Mouse (Mus musculus) heart, embryonic 12.5 days (tissue): Measurements from ENCODE around the gene Mest. TPM values are rescaled to one million over a fixed set of nuclear protein-coding genes. Genes with fewer than 3 reads are reported as not detected.
A peak's percentile ranks its signal among the peaks of the same experiment; 100 is the strongest.

Source experiments
- ATAC-seq: fragments of 200-750 bp; cut with Nextera tagmentation; 2 replicates; pipeline ENCODE4 v1.8.0; 2017; ENCODE audit warnings: moderate TSS enrichment, moderate library complexity; ENCODE audit not compliant: insufficient number of reproducible peaks, low FRiP score
- H3K27ac ChIP-seq: fragments of 300-500 bp; sonication (generic); 2 replicates; pipeline ENCODE4 v1.5.1; 2016; ENCODE audit warnings: mild to moderate bottlenecking, moderate library complexity; ENCODE audit not compliant: poor library complexity, severe bottlenecking
- H3K27me3 ChIP-seq: fragments of 300-500 bp; sonication (generic); replicated peaks from 2 replicates; pipeline ENCODE4 v1.6.1; 2016; ENCODE audit warnings: mild to moderate bottlenecking, moderate library complexity
- H3K36me3 ChIP-seq: fragments of 300-500 bp; sonication (generic); 2 replicates; pipeline ENCODE4 v1.6.1; 2016; ENCODE audit warnings: mild to moderate bottlenecking, moderate library complexity
- H3K4me1 ChIP-seq: fragments of 300-500 bp; sonication (generic); replicated peaks from 2 replicates; pipeline ENCODE4 v1.6.1; 2016; ENCODE audit warnings: mild to moderate bottlenecking
- H3K4me2 ChIP-seq: fragments of 300-500 bp; sonication (generic); 2 replicates; pipeline ENCODE4 v1.6.1; 2016; ENCODE audit warnings: mild to moderate bottlenecking, moderate library complexity
- H3K4me3 ChIP-seq: fragments of 300-500 bp; sonication (generic); 2 replicates; pipeline ENCODE4 v1.5.1; 2016; ENCODE audit warnings: mild to moderate bottlenecking
- H3K9ac ChIP-seq: fragments of 300-500 bp; sonication (generic); 2 replicates; pipeline ENCODE4 v1.6.1; 2016; ENCODE audit warnings: mild to moderate bottlenecking, moderate library complexity
- H3K9me3 ChIP-seq: fragments of 300-500 bp; sonication (generic); replicated peaks from 2 replicates; pipeline ENCODE4 v1.6.1; 2016; ENCODE audit warnings: mild to moderate bottlenecking, moderate library complexity
- whole genome bisulfite sequencing: fragments of 180-500 bp; shearing (Covaris S2); methylation state at CpG from one replicate; pipeline ENCODE4 v1.1.7; 2016; 5-methylcytosine and 5-hydroxymethylcytosine counted together
- polyA plus RNA-seq: library from polyadenylated mRNA; unstranded; fragments of >200 nt; fragmentation: Nextera tagmentation; extraction: Ambion mirVana; gene quantifications from 2 replicates; pipeline ENCODE4 v1.2.1, GENCODE M21; 2016

Gene Mest
- polyA plus RNA-seq, 1 experiment from 2014 or later: 3,424 TPM

- Histone ChIP-seq H3K9ac (no peak overlapping the region), H3K36me3 (no peaks in the 10 kb centered on the region), H3K4me2 (no peak overlapping the region), H3K9me3 (no peaks in the 10 kb centered on the region), H3K27ac (peak overlapping the region; percentile 44; the same call in 1 of the 2 replicates), H3K4me3 (no peak overlapping the region), H3K27me3 (no peaks in the 10 kb centered on the region), H3K4me1 (peaks cover 32% of the 10 kb centered on the region)
- ATAC-seq: no peak
- WGBS: 62% methylated on average over 9 of the region's 9 CpGs
These were observed 19.3 kb upstream of the Mest start for GRCm38 (mm10) chr6:30703977-30704602.

- Histone ChIP-seq H3K4me3 (no peak overlapping the region), H3K9me3 (no peaks in the 10 kb centered on the region), H3K4me1 (peaks cover 15% of the 10 kb centered on the region), H3K27me3 (no peaks in the 10 kb centered on the region), H3K9ac (no peak overlapping the region), H3K36me3 (no peaks in the 10 kb centered on the region), H3K4me2 (no peak overlapping the region), H3K27ac (no peak overlapping the region)
- 74% methylated on average over 6 of the region's 6 CpGs for WGBS
- no peak for ATAC-seq
These were observed 14.2 kb upstream of the Mest start for GRCm38 (mm10) chr6:30709115-30709514.

GRCm38 (mm10) chr6:30710371-30711364 is 12.7 kb upstream of the Mest start:
- no peak overlapping the region for H3K4me2 ChIP-seq
- no peak overlapping the region for H3K9ac ChIP-seq
- ATAC-seq: no peak
- no peak overlapping the region for H3K27ac ChIP-seq
- no peaks in the 10 kb centered on the region for H3K27me3 ChIP-seq
- H3K36me3 ChIP-seq: no peaks in the 10 kb centered on the region
- H3K4me1 ChIP-seq: peaks cover 9% of the 10 kb centered on the region
- no peaks in the 10 kb centered on the region for H3K9me3 ChIP-seq
- 59% methylated on average over 25 of the region's 25 CpGs for WGBS
- no peak overlapping the region for H3K4me3 ChIP-seq

GRCm38 (mm10) chr6:30711365-30711763 is 12.0 kb upstream of the Mest start:
- no peak for ATAC-seq
- WGBS: 29% methylated on average over 10 of the region's 10 CpGs
- Histone ChIP-seq H3K4me3 (no peak overlapping the region), H3K4me2 (no peak overlapping the region), H3K9ac (no peak overlapping the region), H3K4me1 (peaks cover 9% of the 10 kb centered on the region), H3K9me3 (no peaks in the 10 kb centered on the region), H3K27ac (no peak overlapping the region), H3K27me3 (no peaks in the 10 kb centered on the region), H3K36me3 (no peaks in the 10 kb centered on the region)

- H3K27me3 ChIP-seq: no peaks in the 10 kb centered on the region
- H3K4me3 ChIP-seq: no peak overlapping the region
- no peaks in the 10 kb centered on the region for H3K36me3 ChIP-seq
- peak overlapping the region; percentile 60 for H3K27ac ChIP-seq
- 45% methylated on average over 7 of the region's 7 CpGs for WGBS
- peaks cover 11% of the 10 kb centered on the region for H3K4me1 ChIP-seq
- ATAC-seq: peak; percentile 75; the same call in 1 of the 2 replicates
- no peak overlapping the region for H3K9ac ChIP-seq
- no peak overlapping the region for H3K4me2 ChIP-seq
- H3K9me3 ChIP-seq: no peaks in the 10 kb centered on the region
These were observed 10.9 kb upstream of the Mest start for GRCm38 (mm10) chr6:30712484-30712883.

GRCm38 (mm10) chr6:30713455-30713854 is 9.9 kb upstream of the Mest start:
- 68% methylated on average over 6 of the region's 6 CpGs for WGBS
- H3K27ac ChIP-seq: no peak overlapping the region
- no peak overlapping the region for H3K4me2 ChIP-seq
- H3K36me3 ChIP-seq: no peaks in the 10 kb centered on the region
- no peak for ATAC-seq
- no peaks in the 10 kb centered on the region for H3K27me3 ChIP-seq
- H3K9ac ChIP-seq: no peak overlapping the region
- H3K4me3 ChIP-seq: no peak overlapping the region
- H3K9me3 ChIP-seq: no peaks in the 10 kb centered on the region
- H3K4me1 ChIP-seq: peaks cover 11% of the 10 kb centered on the region

GRCm38 (mm10) chr6:30713896-30714295 is 9.5 kb upstream of the Mest start:
- H3K9me3 ChIP-seq: no peaks in the 10 kb centered on the region
- H3K27me3 ChIP-seq: no peaks in the 10 kb centered on the region
- no peaks in the 10 kb centered on the region for H3K36me3 ChIP-seq
- no peak overlapping the region for H3K27ac ChIP-seq
- no peak overlapping the region for H3K9ac ChIP-seq
- peaks cover 11% of the 10 kb centered on the region for H3K4me1 ChIP-seq
- ATAC-seq: no peak
- 86% methylated on average over 11 of the region's 11 CpGs for WGBS
- no peak overlapping the region for H3K4me3 ChIP-seq
- H3K4me2 ChIP-seq: no peak overlapping the region

- peaks cover 11% of the 10 kb centered on the region for H3K4me1 ChIP-seq
- H3K36me3 ChIP-seq: no peaks in the 10 kb centered on the region
- no peak overlapping the region for H3K9ac ChIP-seq
- WGBS: 80% methylated on average over 5 of the region's 5 CpGs
- no peak overlapping the region for H3K27ac ChIP-seq
- no peak overlapping the region for H3K4me2 ChIP-seq
- no peaks in the 10 kb centered on the region for H3K9me3 ChIP-seq
- ATAC-seq: no peak
- H3K4me3 ChIP-seq: no peak overlapping the region
- H3K27me3 ChIP-seq: no peaks in the 10 kb centered on the region
These were observed 8.4 kb upstream of the Mest start for GRCm38 (mm10) chr6:30714891-30715471.

- H3K27ac ChIP-seq: no peak overlapping the region
- no peaks in the 10 kb centered on the region for H3K9me3 ChIP-seq
- ATAC-seq: no peak
- H3K27me3 ChIP-seq: no peaks in the 10 kb centered on the region
- 78% methylated on average over 7 of the region's 7 CpGs for WGBS
- H3K4me2 ChIP-seq: no peak overlapping the region
- no peaks in the 10 kb centered on the region for H3K36me3 ChIP-seq
- no peak overlapping the region for H3K4me3 ChIP-seq
- H3K4me1 ChIP-seq: 0 out of 2 replicates have a peak, but pooled peaks cover 13% of the 10 kb centered on the region
- no peak overlapping the region for H3K9ac ChIP-seq
These were observed 6.6 kb upstream of the Mest start for GRCm38 (mm10) chr6:30716796-30717195.

GRCm38 (mm10) chr6:30722385-30723164 is 772 bp upstream of the Mest start:
- Histone ChIP-seq H3K9me3 (no peaks in the 10 kb centered on the region), H3K36me3 (no peaks in the 10 kb centered on the region), H3K27ac (no peak overlapping the region), H3K27me3 (no peaks in the 10 kb centered on the region), H3K4me1 (peaks cover 13% of the 10 kb centered on the region), H3K4me3 (no peak overlapping the region), H3K9ac (no peak overlapping the region), H3K4me2 (no peak overlapping the region)
- 75% methylated on average over 4 of the region's 4 CpGs for WGBS
- no peak for ATAC-seq
